Mouse (Mus musculus): ENCODE measurements around the gene Cotl1. TPM values are rescaled to one million over a fixed set of nuclear protein-coding genes. Genes with fewer than 3 reads are reported as not detected.
A peak's percentile ranks its signal among the peaks of the same experiment; 100 is the strongest.

Cotl1 gene
- polyA plus RNA-seq, 1 experiment = 428 TPM

DNA sequence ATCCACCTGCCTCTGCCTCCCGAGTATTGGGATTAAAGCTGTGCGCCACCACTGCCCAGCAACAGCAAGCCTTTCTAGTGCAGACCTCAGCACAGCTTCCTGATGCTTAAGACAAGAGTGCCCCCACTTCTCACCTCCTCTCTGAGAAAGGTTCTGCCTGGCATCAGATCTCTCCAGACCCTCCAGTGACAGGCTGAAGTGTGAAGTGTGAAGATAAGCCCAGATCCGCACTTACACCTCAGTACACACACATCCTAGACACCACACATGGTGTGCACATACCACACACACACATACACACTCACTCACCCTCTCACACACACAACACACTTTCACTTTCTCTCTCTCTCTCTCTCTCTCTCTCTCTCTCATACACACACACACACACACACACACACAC is 53.5 kb downstream of the Cotl1 start:
- H3K27ac ChIP-seq (ENCODE audit: control insufficient read depth, insufficient read depth, low read length) = no peak overlapping the region
- 52% methylated on average over 3 of the region's 3 CpGs for WGBS
- TF ChIP-seq POLR2A (IDR thresholded peaks at IDR 0.05; ENCODE audit: control insufficient read depth, extremely low read depth, insufficient read depth, low read length, poor library complexity) (no peak), CTCF (IDR thresholded peaks at IDR 0.05; ENCODE audit: borderline replicate concordance, control insufficient read depth, extremely low read depth, insufficient read depth, low read length, poor library complexity) (no peak)
- DNase-seq = no peak
- no peaks in the 10 kb centered on the region for H3K36me3 ChIP-seq (ENCODE audit: control insufficient read depth, insufficient read depth, low read length)
- no peak overlapping the region for H3K4me3 ChIP-seq (ENCODE audit: control insufficient read depth, insufficient read depth, low read length)
- H3K4me1 ChIP-seq (replicated peaks; ENCODE audit: control insufficient read depth, insufficient read depth, low read length) = peaks cover 74% of the 10 kb centered on the region
- no peaks in the 10 kb centered on the region for H3K27me3 ChIP-seq (ENCODE audit: control insufficient read depth, insufficient read depth, low read length)

DNA sequence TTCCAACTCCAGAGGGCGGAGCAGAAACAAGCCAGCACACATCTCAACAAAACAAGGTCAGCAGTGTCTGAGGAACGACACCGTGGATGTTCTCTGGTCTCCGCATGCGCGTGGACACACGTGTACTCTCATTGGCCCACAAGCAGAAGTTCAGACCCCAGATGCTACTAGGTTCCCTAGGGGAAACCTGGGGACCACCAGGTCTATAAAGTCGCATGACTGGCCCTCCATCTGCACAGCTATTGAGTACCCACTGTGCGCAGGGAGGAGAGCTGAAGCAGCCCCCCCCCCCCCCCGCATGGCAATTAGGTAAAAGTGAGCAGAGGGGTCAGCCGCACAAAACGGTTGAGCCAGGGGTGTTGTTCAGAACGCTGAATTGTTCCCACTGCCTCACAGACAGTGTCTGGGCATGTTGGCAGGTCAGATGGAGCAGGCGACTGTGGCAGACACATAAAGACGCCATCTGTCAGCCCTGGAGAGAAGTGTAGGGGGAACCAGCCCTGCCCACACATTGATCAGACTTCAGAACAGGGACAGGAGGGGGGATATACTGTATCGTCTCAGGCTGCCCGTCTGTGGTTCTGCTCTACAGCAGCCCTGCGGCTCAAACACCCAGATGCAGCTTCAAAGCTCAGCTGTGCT is 54.5 kb downstream of the Cotl1 start:
- 69% methylated on average over 18 of the region's 18 CpGs for WGBS
- H3K4me3 ChIP-seq (ENCODE audit: control insufficient read depth, insufficient read depth, low read length) = no peak overlapping the region
- DNase-seq = peak; percentile 22
- peaks cover 70% of the 10 kb centered on the region for H3K4me1 ChIP-seq (replicated peaks; ENCODE audit: control insufficient read depth, insufficient read depth, low read length)
- no peak for TF ChIP-seq POLR2A (IDR thresholded peaks at IDR 0.05; ENCODE audit: control insufficient read depth, extremely low read depth, insufficient read depth, low read length, poor library complexity)
- no peak for TF ChIP-seq CTCF (IDR thresholded peaks at IDR 0.05; ENCODE audit: borderline replicate concordance, control insufficient read depth, extremely low read depth, insufficient read depth, low read length, poor library complexity)
- H3K36me3 ChIP-seq (ENCODE audit: control insufficient read depth, insufficient read depth, low read length) = no peaks in the 10 kb centered on the region
- no peaks in the 10 kb centered on the region for H3K27me3 ChIP-seq (ENCODE audit: control insufficient read depth, insufficient read depth, low read length)
- no peak overlapping the region for H3K27ac ChIP-seq (ENCODE audit: control insufficient read depth, insufficient read depth, low read length)

DNA sequence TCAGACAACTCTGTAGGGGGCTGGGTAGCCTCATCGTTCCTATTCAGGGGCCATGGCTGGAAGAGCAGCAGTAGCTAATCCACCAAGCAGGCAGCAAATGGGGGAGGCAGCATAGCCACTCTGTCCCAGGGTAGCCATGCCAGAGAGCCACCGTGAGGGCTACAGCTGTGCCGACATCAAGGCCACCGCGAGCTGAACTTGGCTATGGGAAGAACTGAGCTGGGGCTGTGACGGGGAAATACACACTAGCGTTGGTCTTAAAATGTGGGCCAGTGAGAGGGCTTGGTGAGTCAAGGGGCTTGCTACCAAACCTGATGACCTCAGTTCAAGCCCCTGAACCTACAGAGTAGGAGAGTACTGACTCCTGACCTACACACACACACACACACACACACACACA is 55.7 kb downstream of the Cotl1 start:
- 58% methylated on average over 7 of the region's 7 CpGs for WGBS
- Histone ChIP-seq H3K27me3 (ENCODE audit: control insufficient read depth, insufficient read depth, low read length) (no peaks in the 10 kb centered on the region), H3K4me1 (replicated peaks; ENCODE audit: control insufficient read depth, insufficient read depth, low read length) (peaks cover 61% of the 10 kb centered on the region), H3K36me3 (ENCODE audit: control insufficient read depth, insufficient read depth, low read length) (no peaks in the 10 kb centered on the region), H3K4me3 (ENCODE audit: control insufficient read depth, insufficient read depth, low read length) (no peak overlapping the region), H3K27ac (ENCODE audit: control insufficient read depth, insufficient read depth, low read length) (peak overlapping the region; percentile 73)
- no peak for TF ChIP-seq CTCF (IDR thresholded peaks at IDR 0.05; ENCODE audit: borderline replicate concordance, control insufficient read depth, extremely low read depth, insufficient read depth, low read length, poor library complexity)
- no peak for TF ChIP-seq POLR2A (IDR thresholded peaks at IDR 0.05; ENCODE audit: control insufficient read depth, extremely low read depth, insufficient read depth, low read length, poor library complexity)
- DNase-seq = no peak

DNA sequence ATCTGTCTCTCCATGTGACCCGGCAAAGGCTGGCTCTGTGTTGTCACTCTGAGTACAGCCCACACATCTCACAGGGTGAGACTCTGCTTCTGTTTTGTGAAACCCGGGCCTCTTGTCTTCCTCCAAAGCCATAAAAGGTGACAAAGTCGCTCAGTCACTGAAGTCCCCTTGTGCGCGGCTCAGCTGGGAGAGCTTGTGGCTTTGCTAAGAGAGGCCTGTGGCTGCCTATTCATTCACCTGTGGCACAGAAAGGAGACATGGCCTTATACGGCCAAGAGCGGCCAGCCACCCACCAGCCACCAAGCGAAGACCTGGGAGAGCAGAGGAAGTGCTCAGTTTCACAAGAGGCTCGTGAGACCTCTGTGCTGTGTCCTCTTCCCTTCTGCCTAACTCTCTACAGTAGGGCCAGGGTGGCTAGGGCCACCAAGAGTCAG is 56.2 kb downstream of the Cotl1 start:
- peak overlapping the region; percentile 11; the same call in 1 of the 2 replicates for H3K4me3 ChIP-seq (ENCODE audit: control insufficient read depth, insufficient read depth, low read length)
- H3K36me3 ChIP-seq (ENCODE audit: control insufficient read depth, insufficient read depth, low read length) = no peaks in the 10 kb centered on the region
- peaks cover 56% of the 10 kb centered on the region for H3K4me1 ChIP-seq (replicated peaks; ENCODE audit: control insufficient read depth, insufficient read depth, low read length)
- peak overlapping the region; percentile 73 for H3K27ac ChIP-seq (ENCODE audit: control insufficient read depth, insufficient read depth, low read length)
- WGBS = 4% methylated on average over 9 of the region's 9 CpGs
- no peaks in the 10 kb centered on the region for H3K27me3 ChIP-seq (ENCODE audit: control insufficient read depth, insufficient read depth, low read length)
- TF ChIP-seq CTCF (IDR thresholded peaks at IDR 0.05; ENCODE audit: borderline replicate concordance, control insufficient read depth, extremely low read depth, insufficient read depth, low read length, poor library complexity) (no peak), POLR2A (IDR thresholded peaks at IDR 0.05; ENCODE audit: control insufficient read depth, extremely low read depth, insufficient read depth, low read length, poor library complexity) (no peak)
- DNase-seq = peak; percentile 68

DNA sequence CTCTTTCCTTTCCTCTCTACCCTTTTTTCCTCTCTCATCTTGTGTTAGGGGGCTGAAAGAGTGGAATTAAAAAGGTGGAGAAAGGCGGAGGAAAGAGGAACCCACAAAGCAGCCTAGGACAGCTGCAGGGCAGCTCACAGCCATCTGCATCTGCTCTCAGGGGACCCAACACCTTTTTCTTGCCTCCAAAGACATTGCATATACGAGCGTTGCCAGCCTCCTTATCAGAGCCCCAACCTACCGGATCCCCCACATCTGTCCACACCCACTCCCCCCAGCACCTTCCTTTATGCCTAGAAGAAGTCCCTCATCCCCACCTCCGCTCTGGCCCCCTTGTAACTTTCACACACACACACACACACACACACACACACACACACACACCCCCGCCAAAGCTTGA is 56.8 kb downstream of the Cotl1 start:
- WGBS = 9% methylated on average over 6 of the region's 6 CpGs
- peak; percentile 36 for DNase-seq
- H3K4me3 ChIP-seq (ENCODE audit: control insufficient read depth, insufficient read depth, low read length) = peak overlapping the region; percentile 11; the same call in 1 of the 2 replicates
- peak overlapping the region; percentile 73 for H3K27ac ChIP-seq (ENCODE audit: control insufficient read depth, insufficient read depth, low read length)
- no peaks in the 10 kb centered on the region for H3K36me3 ChIP-seq (ENCODE audit: control insufficient read depth, insufficient read depth, low read length)
- H3K27me3 ChIP-seq (ENCODE audit: control insufficient read depth, insufficient read depth, low read length) = no peaks in the 10 kb centered on the region
- no peak for TF ChIP-seq CTCF (IDR thresholded peaks at IDR 0.05; ENCODE audit: borderline replicate concordance, control insufficient read depth, extremely low read depth, insufficient read depth, low read length, poor library complexity)
- TF ChIP-seq POLR2A (IDR thresholded peaks at IDR 0.05; ENCODE audit: control insufficient read depth, extremely low read depth, insufficient read depth, low read length, poor library complexity) = no peak
- H3K4me1 ChIP-seq (replicated peaks; ENCODE audit: control insufficient read depth, insufficient read depth, low read length) = peaks cover 55% of the 10 kb centered on the region

DNA sequence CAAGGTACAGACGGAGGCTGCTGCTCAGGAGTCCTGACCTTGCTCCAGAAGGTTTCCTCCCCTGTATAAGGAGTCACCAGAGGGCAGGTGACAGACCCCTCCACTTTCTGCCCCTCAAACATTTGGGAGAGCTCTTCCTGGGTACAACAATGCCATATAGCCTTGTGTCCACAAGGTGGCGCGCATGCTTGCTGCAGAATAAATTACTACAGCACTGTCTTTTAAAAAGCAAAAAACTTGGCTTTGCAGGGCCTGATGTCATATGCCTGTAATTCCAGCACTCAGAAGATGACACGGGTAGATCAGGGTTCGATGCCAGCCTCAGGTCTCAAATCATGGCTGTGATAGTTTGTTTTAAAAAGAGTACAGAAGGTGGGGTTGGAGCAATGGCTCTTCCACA is 57.6 kb downstream of the Cotl1 start:
- Histone ChIP-seq H3K4me3 (ENCODE audit: control insufficient read depth, insufficient read depth, low read length) (no peak overlapping the region), H3K4me1 (replicated peaks; ENCODE audit: control insufficient read depth, insufficient read depth, low read length) (peaks cover 55% of the 10 kb centered on the region), H3K27ac (ENCODE audit: control insufficient read depth, insufficient read depth, low read length) (peak overlapping the region; percentile 20; the same call in 1 of the 2 replicates), H3K27me3 (ENCODE audit: control insufficient read depth, insufficient read depth, low read length) (no peaks in the 10 kb centered on the region), H3K36me3 (ENCODE audit: control insufficient read depth, insufficient read depth, low read length) (no peaks in the 10 kb centered on the region)
- WGBS = 8% methylated on average over 5 of the region's 5 CpGs
- no peak for TF ChIP-seq CTCF (IDR thresholded peaks at IDR 0.05; ENCODE audit: borderline replicate concordance, control insufficient read depth, extremely low read depth, insufficient read depth, low read length, poor library complexity)
- no peak for TF ChIP-seq POLR2A (IDR thresholded peaks at IDR 0.05; ENCODE audit: control insufficient read depth, extremely low read depth, insufficient read depth, low read length, poor library complexity)
- peak; percentile 81 for DNase-seq

Measured in thymus, adult 2 months (tissue).